Mouse (Mus musculus) midbrain, embryonic 16.5 days (tissue): ENCODE results near the gene Lefty2. TPM values are rescaled to one million over a fixed set of nuclear protein-coding genes. Genes with fewer than 3 reads are reported as not detected.

ENCODE experiments used
- ATAC-seq: fragments of 200-750 bp; cut with Nextera tagmentation; 2 replicates; pipeline ENCODE4 v1.8.0; 2017; ENCODE audit warnings: moderate TSS enrichment
- H3K27ac ChIP-seq: fragments of 300-500 bp; sonication (generic); 2 replicates; pipeline ENCODE4 v1.5.1; 2014; ENCODE audit warnings: mild to moderate bottlenecking, low read length, mixed read lengths
- H3K27me3 ChIP-seq: fragments of 300-500 bp; sonication (generic); 2 replicates; pipeline ENCODE4 v1.6.1; 2014; ENCODE audit warnings: low read depth, low read length, mixed read lengths; ENCODE audit not compliant: control insufficient read depth, insufficient read depth
- H3K36me3 ChIP-seq: fragments of 300-500 bp; sonication (generic); 2 replicates; pipeline ENCODE4 v1.6.1; 2014; ENCODE audit warnings: mild to moderate bottlenecking, low read length, moderate library complexity, mixed read lengths; ENCODE audit not compliant: control insufficient read depth, insufficient read depth
- H3K4me1 ChIP-seq: fragments of 300-500 bp; sonication (generic); 2 replicates; pipeline ENCODE4 v1.6.1; 2014; ENCODE audit warnings: mild to moderate bottlenecking, low read length, mixed read lengths; ENCODE audit not compliant: control insufficient read depth, insufficient read depth
- H3K4me2 ChIP-seq: fragments of 300-500 bp; sonication (generic); 2 replicates; pipeline ENCODE4 v1.6.1; 2014; ENCODE audit warnings: mild to moderate bottlenecking, low read length, mixed read lengths
- H3K4me3 ChIP-seq: fragments of 300-500 bp; sonication (generic); 2 replicates; pipeline ENCODE4 v1.5.1; 2014; ENCODE audit warnings: low read depth, mild to moderate bottlenecking, low read length, moderate library complexity, mixed read lengths
- H3K9ac ChIP-seq: fragments of 300-500 bp; sonication (generic); 2 replicates; pipeline ENCODE4 v1.6.1; 2014; ENCODE audit warnings: low read depth, low read length, mixed read lengths
- H3K9me3 ChIP-seq: fragments of 300-500 bp; sonication (generic); replicated peaks from 2 replicates; pipeline ENCODE4 v1.6.1; 2014; ENCODE audit warnings: mild to moderate bottlenecking, low read length, mixed read lengths; ENCODE audit not compliant: control insufficient read depth, poor library complexity, severe bottlenecking
- WGBS: fragments of 180-500 bp; shearing (Covaris S2); extraction: QIAGEN DNeasy Blood & Tissue Kit; methylation state at CpG from one replicate; pipeline ENCODE4 v1.1.7; 2014; 5-methylcytosine and 5-hydroxymethylcytosine counted together
- polyA plus RNA-seq: library from polyadenylated mRNA; unstranded; fragments of >200 nt; fragmentation: Nextera tagmentation; extraction: Ambion mirVana; gene quantifications from 2 replicates; pipeline ENCODE4 v1.2.1, GENCODE M21; 2015

The Lefty2 gene
- polyA plus RNA-seq, 1 experiment from 2014 or later, result 5.0 TPM

- Histone ChIP-seq H3K27ac (no peak overlapping the region), H3K9ac (no peak overlapping the region), H3K36me3 (no peaks in the 10 kb centered on the region), H3K4me2 (no peak overlapping the region), H3K27me3 (no peaks in the 10 kb centered on the region), H3K9me3 (no peaks in the 10 kb centered on the region), H3K4me3 (no peak overlapping the region), H3K4me1 (0 out of 2 replicates have a peak, but pooled peaks cover 2% of the 10 kb centered on the region)
- ATAC-seq, result no peak
- WGBS, result 67% methylated on average over 1 of the region's 1 CpGs
Measured at GRCm38 (mm10) chr1:180917053-180917452, 24.1 kb downstream of the Lefty2 start.

DNA sequence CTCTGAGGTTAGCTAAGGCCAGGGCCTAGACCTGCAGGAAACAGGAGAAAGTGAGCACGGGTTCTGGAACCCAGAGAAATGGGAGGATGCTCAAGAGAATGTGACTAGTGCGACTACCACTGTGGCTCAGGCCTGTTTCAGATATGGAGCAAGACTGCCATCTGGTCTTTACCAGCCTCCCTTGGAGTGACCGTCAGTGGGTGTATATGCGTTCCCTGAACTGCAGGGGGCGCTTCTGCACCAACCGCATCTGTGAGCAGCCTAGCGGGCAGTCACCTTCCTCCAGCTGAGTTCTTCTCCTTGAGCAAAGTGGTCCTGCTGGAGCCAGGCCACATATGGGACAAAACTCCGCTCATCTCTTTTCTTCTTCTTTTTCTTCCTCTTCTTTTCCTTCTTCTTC lies 26.8 kb downstream of the Lefty2 start:
- WGBS, result 32% methylated on average over 8 of the region's 8 CpGs
- no peak overlapping the region for H3K9ac ChIP-seq
- H3K4me2 ChIP-seq, result no peak overlapping the region
- H3K4me1 ChIP-seq, result 0 out of 2 replicates have a peak, but pooled peaks cover 2% of the 10 kb centered on the region
- no peak overlapping the region for H3K27ac ChIP-seq
- ATAC-seq, result no peak
- H3K36me3 ChIP-seq, result no peaks in the 10 kb centered on the region
- H3K4me3 ChIP-seq, result no peak overlapping the region
- no peaks in the 10 kb centered on the region for H3K9me3 ChIP-seq
- H3K27me3 ChIP-seq, result no peaks in the 10 kb centered on the region

- Histone ChIP-seq H3K36me3 (no peaks in the 10 kb centered on the region), H3K9ac (no peak overlapping the region), H3K4me2 (no peak overlapping the region), H3K27me3 (no peaks in the 10 kb centered on the region), H3K27ac (no peak overlapping the region), H3K4me1 (0 out of 2 replicates have a peak, but pooled peaks cover 2% of the 10 kb centered on the region), H3K9me3 (no peaks in the 10 kb centered on the region), H3K4me3 (no peak overlapping the region)
- no peak for ATAC-seq
- WGBS, result 81% methylated on average over 6 of the region's 6 CpGs
Measured at GRCm38 (mm10) chr1:180922273-180923048, 29.6 kb downstream of the Lefty2 start.

GRCm38 (mm10) chr1:180924737-180925136 lies 31.8 kb downstream of the Lefty2 start:
- no peak overlapping the region for H3K9ac ChIP-seq
- 40% methylated on average over 2 of the region's 2 CpGs for WGBS

GRCm38 (mm10) chr1:180926286-180926685 lies 33.4 kb downstream of the Lefty2 start:
- H3K4me2 ChIP-seq, result no peak overlapping the region
- ATAC-seq, result no peak
- H3K27ac ChIP-seq, result no peak overlapping the region
- no peak overlapping the region for H3K9ac ChIP-seq
- H3K27me3 ChIP-seq, result no peaks in the 10 kb centered on the region
- no peaks in the 10 kb centered on the region for H3K9me3 ChIP-seq
- H3K4me1 ChIP-seq, result no peaks in the 10 kb centered on the region
- no peaks in the 10 kb centered on the region for H3K36me3 ChIP-seq
- H3K4me3 ChIP-seq, result no peak overlapping the region
- 78% methylated on average over 4 of the region's 4 CpGs for WGBS

More at GRCm38 (mm10) chr1:180924737-180925136, 31.8 kb downstream of the Lefty2 start:
- no peaks in the 10 kb centered on the region for H3K9me3 ChIP-seq
- ATAC-seq, result no peak
- H3K4me3 ChIP-seq, result no peak overlapping the region
- no peak overlapping the region for H3K27ac ChIP-seq
- H3K27me3 ChIP-seq, result no peaks in the 10 kb centered on the region
- no peaks in the 10 kb centered on the region for H3K36me3 ChIP-seq
- no peaks in the 10 kb centered on the region for H3K4me1 ChIP-seq
- no peak overlapping the region for H3K4me2 ChIP-seq

- Histone ChIP-seq H3K4me1 (no peaks in the 10 kb centered on the region), H3K27me3 (peaks cover 9% of the 10 kb centered on the region; the same call in 1 of the 2 replicates), H3K9me3 (no peaks in the 10 kb centered on the region), H3K4me2 (no peak overlapping the region), H3K27ac (no peak overlapping the region; the same call in 1 of the 2 replicates), H3K36me3 (no peaks in the 10 kb centered on the region), H3K4me3 (no peak overlapping the region), H3K9ac (no peak overlapping the region)
- no peak for ATAC-seq
- 60% methylated on average over 2 of the region's 2 CpGs for WGBS
Measured at GRCm38 (mm10) chr1:180929599-180929998, 36.7 kb downstream of the Lefty2 start.

DNA sequence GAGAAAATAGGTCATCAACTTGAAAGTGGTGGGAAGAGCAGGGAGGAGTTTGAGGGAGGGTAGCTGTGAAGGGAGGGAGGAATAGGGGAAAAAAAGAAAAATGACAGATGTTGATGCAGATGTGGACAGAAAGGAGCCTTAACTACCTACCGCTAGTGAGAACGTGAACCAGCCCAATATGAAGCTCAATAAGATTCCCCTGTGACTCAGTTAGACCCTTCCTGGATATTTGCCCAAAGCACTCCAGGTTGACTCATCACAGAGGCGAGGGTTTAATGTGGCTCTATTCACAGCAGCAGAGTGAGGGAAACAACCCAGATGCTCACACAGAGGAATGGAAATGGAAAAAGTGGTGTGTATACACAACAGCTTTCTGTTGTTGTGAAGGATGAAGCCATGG lies 38.2 kb downstream of the Lefty2 start:
- WGBS, result 65% methylated on average over 3 of the region's 3 CpGs
- H3K4me3 ChIP-seq, result no peak overlapping the region
- no peaks in the 10 kb centered on the region for H3K9me3 ChIP-seq
- no peak overlapping the region for H3K27ac ChIP-seq
- H3K4me1 ChIP-seq, result no peaks in the 10 kb centered on the region
- ATAC-seq, result no peak
- no peaks in the 10 kb centered on the region for H3K36me3 ChIP-seq
- H3K4me2 ChIP-seq, result no peak overlapping the region
- H3K9ac ChIP-seq, result no peak overlapping the region
- H3K27me3 ChIP-seq, result peaks cover 20% of the 10 kb centered on the region

DNA sequence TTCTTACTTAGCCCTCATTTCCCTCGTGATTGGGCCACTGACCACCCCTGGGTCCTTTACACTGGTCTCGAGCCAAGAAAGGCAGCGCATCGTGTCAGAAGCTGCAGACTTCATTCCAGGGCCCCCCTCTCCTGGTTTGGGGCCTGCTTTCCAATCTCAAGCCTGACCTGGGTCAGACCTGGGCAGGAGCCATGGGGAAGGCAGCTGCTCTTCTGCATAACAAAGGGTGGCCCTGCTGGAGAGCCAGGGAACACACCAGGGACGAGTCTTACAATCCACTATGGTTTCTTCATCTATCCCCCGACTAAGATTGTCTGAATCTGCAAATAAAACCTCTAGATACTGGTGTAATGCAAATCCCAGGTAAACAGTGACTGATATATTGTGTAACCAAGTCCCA lies 40.8 kb downstream of the Lefty2 start:
- Histone ChIP-seq H3K4me1 (no peaks in the 10 kb centered on the region), H3K9me3 (no peaks in the 10 kb centered on the region), H3K36me3 (no peaks in the 10 kb centered on the region), H3K4me2 (no peak overlapping the region), H3K27ac (no peak overlapping the region), H3K27me3 (peaks cover 27% of the 10 kb centered on the region), H3K4me3 (no peak overlapping the region), H3K9ac (no peak overlapping the region)
- ATAC-seq, result no peak
- WGBS, result 9% methylated on average over 6 of the region's 6 CpGs
